Mouse (Mus musculus) MEL (cell line): ENCODE data around the gene Tmem164. TPM values are rescaled to one million over a fixed set of nuclear protein-coding genes. Genes with fewer than 3 reads are reported as not detected.
A peak's percentile ranks its signal among the peaks of the same experiment; 100 is the strongest.

Experiments used
- DNase-seq: peaks from one replicate; pipeline ENCODE4 v3.0.0; 2011; ENCODE audit warnings: low read depth, low spot score
- H3K27ac ChIP-seq: 2 replicates; pipeline ENCODE4 v1.5.1; 2012; ENCODE audit warnings: low read depth, mild to moderate bottlenecking, control low read depth, low read length, moderate library complexity; ENCODE audit not compliant: control insufficient read depth
- H3K27me3 ChIP-seq, 2 experiments: fragments of 150-350 bp in 1 of 2; sonication (generic) in 1 of 2; 2 replicates each; pipeline ENCODE4 v1.6.1; 2012; ENCODE audit warnings: low read length in 2 of 2, mild to moderate bottlenecking in 2 of 2, improper control_type of control experiment in 1 of 2, moderate library complexity in 1 of 2; ENCODE audit not compliant: insufficient read depth in 2 of 2, control insufficient read depth in 1 of 2
- H3K36me3 ChIP-seq, 2 experiments: 2 replicates each; pipeline ENCODE4 v1.6.1; 2012 to 2014; ENCODE audit warnings: low read length in 2 of 2, improper control_type of control experiment in 1 of 2, inconsistent platforms in 1 of 2, mild to moderate bottlenecking in 1 of 2; ENCODE audit not compliant: insufficient read depth in 2 of 2, control insufficient read depth in 1 of 2
- H3K4me1 ChIP-seq, 2 experiments: fragments of 150-350 bp in 1 of 2; sonication (generic) in 1 of 2; 2 replicates each; pipeline ENCODE4 v1.6.1; 2012; ENCODE audit warnings: low read length in 2 of 2, improper control_type of control experiment in 1 of 2, mild to moderate bottlenecking in 1 of 2; ENCODE audit not compliant: insufficient read depth in 2 of 2, control insufficient read depth in 1 of 2
- H3K4me3 ChIP-seq, 2 experiments: fragments of 150-350 bp in 1 of 2; sonication (generic) in 1 of 2; 2 replicates each; pipeline ENCODE4 v1.5.1; 2012; ENCODE audit warnings: low read depth in 2 of 2, low read length in 2 of 2, mild to moderate bottlenecking in 2 of 2, moderate library complexity in 2 of 2, control low read depth in 1 of 2, improper control_type of control experiment in 1 of 2; ENCODE audit not compliant: control insufficient read depth in 1 of 2, insufficient read depth in 1 of 2
- H3K79me2 ChIP-seq: 2 replicates; pipeline ENCODE4 v1.6.1; 2012; ENCODE audit warnings: mild to moderate bottlenecking, low read length, moderate library complexity; ENCODE audit not compliant: control insufficient read depth, poor library complexity, insufficient read depth
- H3K9ac ChIP-seq: 2 replicates; pipeline ENCODE4 v1.6.1; 2012; ENCODE audit warnings: low read depth, mild to moderate bottlenecking, control low read depth, low read length, moderate library complexity; ENCODE audit not compliant: control insufficient read depth, poor library complexity, severe bottlenecking
- H3K9me3 ChIP-seq: fragments of 150-350 bp; sonication (generic); replicated peaks from 2 replicates; pipeline ENCODE4 v1.6.1; 2012; ENCODE audit warnings: mild to moderate bottlenecking, low read length, improper control_type of control experiment, moderate library complexity; ENCODE audit not compliant: insufficient read depth
- CHD2 ChIP-seq: IDR thresholded peaks from 2 replicates; pipeline ENCODE4 v1.6.1; 2011; ENCODE audit warnings: low read length, improper control_type of control experiment
- CTCF ChIP-seq, 3 experiments: IDR thresholded peaks in 2 of 3; conservative IDR thresholded peaks in 1 of 3; 2 replicates each; pipeline ENCODE4 v1.5.1; 2011 to 2012; ENCODE audit warnings: low read length in 3 of 3, low read depth in 2 of 3, mild to moderate bottlenecking in 2 of 3, improper control_type of control experiment in 1 of 3, inconsistent platforms in 1 of 3, mixed read lengths in 1 of 3, moderate library complexity in 1 of 3; ENCODE audit not compliant: control insufficient read depth in 1 of 3, insufficient read depth in 1 of 3, poor library complexity in 1 of 3, severe bottlenecking in 1 of 3
- ELF1 ChIP-seq: IDR thresholded peaks from 2 replicates; pipeline ENCODE4 v1.6.1; 2014; ENCODE audit warnings: low read depth, mild to moderate bottlenecking, inconsistent platforms, low read length, improper control_type of control experiment, moderate library complexity
- EP300 ChIP-seq, 2 experiments: IDR thresholded peaks; 2 replicates each; pipeline ENCODE4 v1.6.1; 2011; ENCODE audit warnings: improper control_type of control experiment in 2 of 2, low read length in 2 of 2, low read depth in 1 of 2, mild to moderate bottlenecking in 1 of 2
- ETS1 ChIP-seq: IDR thresholded peaks from 2 replicates; pipeline ENCODE4 v1.6.1; 2012; ENCODE audit warnings: low read depth, mild to moderate bottlenecking, inconsistent platforms, low read length, improper control_type of control experiment, moderate library complexity
- GABPA ChIP-seq: IDR thresholded peaks from 2 replicates; pipeline ENCODE4 v1.6.1; 2012; ENCODE audit warnings: low read depth, mild to moderate bottlenecking, inconsistent platforms, low read length, improper control_type of control experiment, moderate library complexity
- GATA1 ChIP-seq: IDR thresholded peaks from 2 replicates; pipeline ENCODE4 v1.6.1; 2011; ENCODE audit warnings: low read depth, low read length, improper control_type of control experiment
- HCFC1 ChIP-seq: IDR thresholded peaks from 2 replicates; pipeline ENCODE4 v1.6.1; 2012; ENCODE audit warnings: low read depth, mild to moderate bottlenecking, inconsistent platforms, low read length, improper control_type of control experiment, moderate library complexity
- MAFK ChIP-seq: IDR thresholded peaks from 2 replicates; pipeline ENCODE4 v1.6.1; 2011; ENCODE audit warnings: low read depth, mild to moderate bottlenecking, low read length, improper control_type of control experiment, borderline replicate concordance
- MAX ChIP-seq: IDR thresholded peaks from 2 replicates; pipeline ENCODE4 v1.6.1; 2011; ENCODE audit warnings: low read length, improper control_type of control experiment
- MXI1 ChIP-seq: IDR thresholded peaks from 2 replicates; pipeline ENCODE4 v1.6.1; 2011; ENCODE audit warnings: mild to moderate bottlenecking, low read depth, low read length, improper control_type of control experiment
- MYB ChIP-seq: IDR thresholded peaks from 2 replicates; pipeline ENCODE4 v1.6.1; 2011; ENCODE audit warnings: mild to moderate bottlenecking, low read depth, low read length, improper control_type of control experiment
- MYC ChIP-seq: IDR thresholded peaks from 2 replicates; pipeline ENCODE4 v1.6.1; 2011; ENCODE audit warnings: low read depth, mild to moderate bottlenecking, low read length, improper control_type of control experiment, moderate library complexity
- NRF1 ChIP-seq: IDR thresholded peaks from 2 replicates; pipeline ENCODE4 v1.6.1; 2014; ENCODE audit warnings: low read depth, mild to moderate bottlenecking, inconsistent platforms, low read length, improper control_type of control experiment, moderate library complexity; ENCODE audit not compliant: poor library complexity, insufficient read depth, severe bottlenecking
- POLR2AphosphoS2 ChIP-seq: IDR thresholded peaks from 2 replicates; pipeline ENCODE4 v1.6.1; 2011; ENCODE audit warnings: low read length, improper control_type of control experiment
- POLR2AphosphoS5 ChIP-seq: IDR thresholded peaks from 2 replicates; pipeline ENCODE4 v1.6.1; 2012; ENCODE audit warnings: low read depth, borderline replicate concordance, mild to moderate bottlenecking, inconsistent platforms, low read length, moderate library complexity, mixed read lengths
- RCOR1 ChIP-seq: IDR thresholded peaks from 2 replicates; pipeline ENCODE4 v1.6.1; 2012; ENCODE audit warnings: low read depth, mild to moderate bottlenecking, inconsistent platforms, low read length, improper control_type of control experiment
- SMC3 ChIP-seq: IDR thresholded peaks from 2 replicates; pipeline ENCODE4 v1.6.1; 2011; ENCODE audit warnings: low read depth, low read length, improper control_type of control experiment
- TAL1 ChIP-seq: IDR thresholded peaks from 2 replicates; pipeline ENCODE4 v1.6.1; 2012; ENCODE audit warnings: mild to moderate bottlenecking, inconsistent platforms, low read length, moderate library complexity, mixed read lengths
- TCF12 ChIP-seq: IDR thresholded peaks from 2 replicates; pipeline ENCODE4 v1.6.1; 2014; ENCODE audit warnings: low read depth, mild to moderate bottlenecking, inconsistent platforms, low read length, improper control_type of control experiment, moderate library complexity
- UBTF ChIP-seq: IDR thresholded peaks from 2 replicates; pipeline ENCODE4 v1.6.1; 2012; ENCODE audit warnings: low read depth, mild to moderate bottlenecking, inconsistent platforms, low read length, improper control_type of control experiment, moderate library complexity, borderline replicate concordance; ENCODE audit not compliant: insufficient read depth
- USF1 ChIP-seq: IDR thresholded peaks from 2 replicates; pipeline ENCODE4 v1.6.1; 2014; ENCODE audit warnings: low read depth, mild to moderate bottlenecking, inconsistent platforms, low read length, improper control_type of control experiment, moderate library complexity
- ZKSCAN1 ChIP-seq: IDR thresholded peaks from 2 replicates; pipeline ENCODE4 v1.6.1; 2012; ENCODE audit warnings: low read depth, mild to moderate bottlenecking, inconsistent platforms, low read length, improper control_type of control experiment, moderate library complexity
- ZMIZ1 ChIP-seq: IDR thresholded peaks from 2 replicates; pipeline ENCODE4 v1.6.1; 2012; ENCODE audit warnings: low read depth, mild to moderate bottlenecking, inconsistent platforms, low read length, improper control_type of control experiment, moderate library complexity
- polyA plus RNA-seq, 2 experiments: library from polyadenylated mRNA; stranded (reverse) in 1 of 2; unstranded in 1 of 2; fragments of >175 nt in 1 of 2; fragments of >200 nt in 1 of 2; gene quantifications; 2 replicates each; pipeline versions ENCODE4 v1.2.1 to v1.2.4; 2012; ENCODE audit warnings: low replicate concordance in 2 of 2, low read depth in 1 of 2; ENCODE audit not compliant: insufficient read length in 2 of 2, insufficient read depth in 1 of 2, missing spikeins in 1 of 2
- total RNA-seq: library from RNA; depleted of rRNA; stranded (reverse); fragments of 300-350 nt; gene quantifications from 2 replicates; pipeline ENCODE4 v1.2.3, GENCODE M21; 2012

Tmem164 gene
- total and polyA plus RNA-seq, 3 experiments, result 34.3 to 92.4 (median 72.8) TPM

GRCm38 (mm10) chrX:142725571-142725970, 44.4 kb downstream of the Tmem164 start:
- no peak overlapping the region for H3K4me3 ChIP-seq

GRCm38 (mm10) chrX:142726311-142726710, 45.1 kb downstream of the Tmem164 start:
- Histone ChIP-seq H3K27ac (no peak overlapping the region), H3K4me3 (no peak overlapping the region), H3K79me2 (peaks cover 10% of the 10 kb centered on the region), H3K36me3 (peaks cover 15 to 73% of the 10 kb centered on the region in 2 experiments), H3K9me3 (no peaks in the 10 kb centered on the region), H3K4me1 (peaks cover 48 to 51% of the 10 kb centered on the region in 2 experiments), H3K9ac (no peak overlapping the region), H3K27me3 (no peaks in the 10 kb centered on the region)
- no peak for DNase-seq
- no peak for TF ChIP-seq MXI1
- TF ChIP-seq MAX, result no peak

More at GRCm38 (mm10) chrX:142725571-142725970, 44.4 kb downstream of the Tmem164 start:
- peak; percentile 45 for DNase-seq
- Histone ChIP-seq H3K27ac (no peak overlapping the region), H3K4me1 (peaks cover 55 to 56% of the 10 kb centered on the region in 2 experiments), H3K79me2 (peaks cover 13% of the 10 kb centered on the region), H3K36me3 (peaks cover 15 to 80% of the 10 kb centered on the region in 2 experiments), H3K27me3 (no peaks in the 10 kb centered on the region), H3K9me3 (no peaks in the 10 kb centered on the region), H3K9ac (no peak overlapping the region)
- TF ChIP-seq MAFK, result no peak
- TF ChIP-seq TCF12, result peak; percentile 50; the same call in 1 of the 2 replicates
- TF ChIP-seq MXI1, result no peak
- 0 out of 2 replicates have a peak, but pooled peaks have one; percentile 11 for TF ChIP-seq ETS1
- no peak for TF ChIP-seq MYB
- no peak for TF ChIP-seq UBTF
- no peak for TF ChIP-seq CTCF (IDR thresholded peaks at IDR 0.05 in 2 of 3, conservative IDR thresholded peaks at IDR 0.05 in 1 of 3; ENCODE audit: control insufficient read depth in 1 of 3, insufficient read depth in 1 of 3, low read depth in 2 of 3, low read length in 3 of 3, poor library complexity in 1 of 3, severe bottlenecking in 1 of 3)
- TF ChIP-seq GABPA, result no peak
- TF ChIP-seq NRF1, result no peak
- TF ChIP-seq POLR2AphosphoS2, result no peak
- no peak; a peak in 1 of 4 replicates for TF ChIP-seq EP300 (IDR thresholded peaks at IDR 0.05; ENCODE audit: low read depth in 1 of 2, low read length in 2 of 2)
- no peak for TF ChIP-seq POLR2AphosphoS5
- no peak for TF ChIP-seq HCFC1
- TF ChIP-seq ZMIZ1, result no peak
- TF ChIP-seq ELF1, result no peak
- TF ChIP-seq SMC3, result no peak
- TF ChIP-seq MYC, result no peak
- TF ChIP-seq TAL1, result peak; percentile 56
- peak; percentile 61 for TF ChIP-seq GATA1
- TF ChIP-seq ZKSCAN1, result no peak
- no peak for TF ChIP-seq RCOR1
- TF ChIP-seq USF1, result no peak
- TF ChIP-seq CHD2, result no peak
